Mouse (Mus musculus): ENCODE data around the gene Cavin3. TPM values are rescaled to one million over a fixed set of nuclear protein-coding genes. Genes with fewer than 3 reads are reported as not detected.

Gene Cavin3
- polyA plus RNA-seq, 1 experiment from 2014 or later = 79.9 TPM

DNA sequence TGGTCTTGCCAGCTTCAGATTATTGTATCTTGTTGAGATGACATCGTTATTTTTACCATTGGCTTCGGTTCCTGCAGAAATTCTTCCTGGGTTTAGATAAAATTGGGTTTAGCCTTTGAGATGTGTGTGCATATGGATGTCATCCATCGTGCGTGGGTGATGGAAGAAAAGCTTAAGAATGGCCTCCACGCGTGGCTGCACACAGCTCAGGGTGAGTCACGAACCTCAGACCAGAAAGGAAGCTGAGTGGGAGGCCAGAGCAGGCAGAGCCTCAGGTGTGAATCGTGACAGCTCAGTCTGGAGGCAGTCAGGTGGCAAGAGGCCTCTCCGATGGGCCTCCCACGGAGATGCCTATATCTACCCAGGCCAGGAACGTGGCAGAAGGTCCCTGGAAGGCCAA is 37.2 kb upstream of the Cavin3 start:
- no peaks in the 10 kb centered on the region for H3K36me3 ChIP-seq (ENCODE audit: control insufficient read depth, insufficient read depth)
- no peaks in the 10 kb centered on the region for H3K27me3 ChIP-seq (replicated peaks; ENCODE audit: control insufficient read depth, insufficient read depth, low read length)
- H3K4me2 ChIP-seq (replicated peaks; ENCODE audit: low read depth) = no peak overlapping the region
- no peak overlapping the region for H3K4me3 ChIP-seq (ENCODE audit: low read depth, low read length)
- no peak for ATAC-seq
- 76% methylated on average over 11 of the region's 11 CpGs for WGBS
- H3K9me3 ChIP-seq (ENCODE audit: control insufficient read depth) = no peaks in the 10 kb centered on the region
- no peak overlapping the region for H3K9ac ChIP-seq (ENCODE audit: low read depth, low read length)
- no peak for TF ChIP-seq CTCF (IDR thresholded peaks at IDR 0.05; ENCODE audit: low read depth)
- H3K4me1 ChIP-seq (replicated peaks; ENCODE audit: control insufficient read depth, insufficient read depth, low read length) = no peaks in the 10 kb centered on the region
- H3K27ac ChIP-seq (ENCODE audit: low read depth, low read length) = no peak overlapping the region

DNA sequence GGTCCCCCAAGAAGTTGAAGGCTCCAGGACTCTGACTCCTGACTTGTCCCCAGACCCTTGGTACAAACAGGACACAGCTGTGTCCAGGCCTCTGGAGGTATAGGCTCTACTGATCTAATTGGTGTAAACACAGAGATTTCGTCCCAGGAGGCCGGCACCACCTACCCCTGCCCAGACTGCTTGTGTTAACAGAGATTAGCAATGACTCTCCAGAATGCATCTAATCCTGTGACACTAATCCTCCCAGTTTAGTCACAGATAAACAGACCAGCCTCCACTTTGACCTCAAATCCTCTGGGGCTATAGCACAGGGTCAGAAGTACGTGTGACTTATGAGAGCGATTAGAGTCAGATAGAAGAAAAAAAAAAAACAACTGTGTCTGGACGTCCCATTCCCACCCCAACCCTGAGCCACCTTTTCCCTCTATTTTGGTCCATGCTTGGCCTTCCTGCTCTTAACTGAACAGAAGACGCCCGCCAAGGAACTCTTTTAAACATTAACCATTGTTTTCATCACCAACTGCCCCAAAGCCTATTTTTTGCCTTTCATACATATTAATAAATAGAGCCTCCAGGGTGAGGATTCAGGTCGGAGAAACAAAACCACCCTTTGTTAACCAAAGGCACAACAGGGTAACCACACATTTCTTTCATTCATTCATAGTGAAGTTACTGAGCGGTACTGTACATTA is 34.7 kb upstream of the Cavin3 start:
- Histone ChIP-seq H3K27ac (ENCODE audit: low read depth, low read length) (no peak overlapping the region), H3K4me3 (ENCODE audit: low read depth, low read length) (no peak overlapping the region), H3K36me3 (ENCODE audit: control insufficient read depth, insufficient read depth) (no peaks in the 10 kb centered on the region), H3K9me3 (ENCODE audit: control insufficient read depth) (no peaks in the 10 kb centered on the region), H3K4me1 (replicated peaks; ENCODE audit: control insufficient read depth, insufficient read depth, low read length) (no peaks in the 10 kb centered on the region), H3K27me3 (replicated peaks; ENCODE audit: control insufficient read depth, insufficient read depth, low read length) (no peaks in the 10 kb centered on the region), H3K4me2 (replicated peaks; ENCODE audit: low read depth) (no peak overlapping the region), H3K9ac (ENCODE audit: low read depth, low read length) (no peak overlapping the region)
- WGBS = 30% methylated on average over 9 of the region's 9 CpGs
- no peak for TF ChIP-seq CTCF (IDR thresholded peaks at IDR 0.05; ENCODE audit: low read depth)
- ATAC-seq = no peak

DNA sequence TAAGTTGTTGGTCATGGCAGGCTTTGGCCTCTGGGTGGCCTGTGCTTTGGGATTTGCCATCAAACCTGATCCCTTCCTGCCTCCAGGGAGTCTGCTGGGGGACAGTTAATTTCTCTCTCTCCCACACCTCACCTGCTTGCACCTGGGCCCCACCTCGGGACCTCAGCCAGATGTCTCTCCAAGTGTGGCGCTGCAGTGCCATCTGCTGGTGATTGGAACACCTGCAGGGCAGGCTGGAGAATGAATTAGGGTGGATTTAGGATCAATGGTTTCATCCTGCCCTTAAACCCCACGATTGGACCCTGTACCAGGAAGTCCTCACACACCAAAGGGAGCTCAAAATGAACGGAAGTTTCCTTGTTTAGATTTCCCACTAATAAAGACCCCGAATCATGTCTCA is 33.1 kb upstream of the Cavin3 start:
- no peaks in the 10 kb centered on the region for H3K36me3 ChIP-seq (ENCODE audit: control insufficient read depth, insufficient read depth)
- H3K9ac ChIP-seq (ENCODE audit: low read depth, low read length) = no peak overlapping the region
- no peaks in the 10 kb centered on the region for H3K9me3 ChIP-seq (ENCODE audit: control insufficient read depth)
- TF ChIP-seq CTCF (IDR thresholded peaks at IDR 0.05; ENCODE audit: low read depth) = peak; percentile 93
- 6% methylated on average over 5 of the region's 5 CpGs for WGBS
- H3K4me2 ChIP-seq (replicated peaks; ENCODE audit: low read depth) = no peak overlapping the region
- H3K4me1 ChIP-seq (replicated peaks; ENCODE audit: control insufficient read depth, insufficient read depth, low read length) = no peaks in the 10 kb centered on the region
- H3K4me3 ChIP-seq (ENCODE audit: low read depth, low read length) = no peak overlapping the region
- H3K27me3 ChIP-seq (replicated peaks; ENCODE audit: control insufficient read depth, insufficient read depth, low read length) = no peaks in the 10 kb centered on the region
- H3K27ac ChIP-seq (ENCODE audit: low read depth, low read length) = no peak overlapping the region
- ATAC-seq = peak; percentile 36; the same call in 1 of the 2 replicates

DNA sequence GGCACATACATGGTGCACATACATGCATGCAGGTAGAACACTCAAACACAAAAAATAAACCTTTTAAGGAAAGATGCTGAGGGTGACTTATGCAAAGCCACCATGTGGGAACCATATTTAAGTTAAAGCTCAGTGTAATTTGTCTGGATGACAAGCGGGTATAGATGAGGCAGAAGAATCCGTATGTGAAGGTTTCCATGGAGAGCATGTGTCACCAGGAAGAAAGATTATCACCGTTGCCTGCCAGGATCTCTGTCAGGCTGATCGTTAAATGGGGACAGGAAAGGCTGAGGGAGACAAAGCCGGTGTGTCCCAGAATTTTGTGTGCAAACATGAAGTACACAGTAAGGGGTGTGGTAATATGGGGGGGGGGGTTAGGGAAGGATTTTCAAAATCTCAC is 32.5 kb upstream of the Cavin3 start:
- Histone ChIP-seq H3K27me3 (replicated peaks; ENCODE audit: control insufficient read depth, insufficient read depth, low read length) (no peaks in the 10 kb centered on the region), H3K36me3 (ENCODE audit: control insufficient read depth, insufficient read depth) (no peaks in the 10 kb centered on the region), H3K9ac (ENCODE audit: low read depth, low read length) (no peak overlapping the region), H3K27ac (ENCODE audit: low read depth, low read length) (no peak overlapping the region), H3K4me1 (replicated peaks; ENCODE audit: control insufficient read depth, insufficient read depth, low read length) (no peaks in the 10 kb centered on the region), H3K4me3 (ENCODE audit: low read depth, low read length) (no peak overlapping the region), H3K9me3 (ENCODE audit: control insufficient read depth) (no peaks in the 10 kb centered on the region), H3K4me2 (replicated peaks; ENCODE audit: low read depth) (no peak overlapping the region)
- no peak for TF ChIP-seq CTCF (IDR thresholded peaks at IDR 0.05; ENCODE audit: low read depth)
- ATAC-seq = no peak
- WGBS = 29% methylated on average over 5 of the region's 5 CpGs

DNA sequence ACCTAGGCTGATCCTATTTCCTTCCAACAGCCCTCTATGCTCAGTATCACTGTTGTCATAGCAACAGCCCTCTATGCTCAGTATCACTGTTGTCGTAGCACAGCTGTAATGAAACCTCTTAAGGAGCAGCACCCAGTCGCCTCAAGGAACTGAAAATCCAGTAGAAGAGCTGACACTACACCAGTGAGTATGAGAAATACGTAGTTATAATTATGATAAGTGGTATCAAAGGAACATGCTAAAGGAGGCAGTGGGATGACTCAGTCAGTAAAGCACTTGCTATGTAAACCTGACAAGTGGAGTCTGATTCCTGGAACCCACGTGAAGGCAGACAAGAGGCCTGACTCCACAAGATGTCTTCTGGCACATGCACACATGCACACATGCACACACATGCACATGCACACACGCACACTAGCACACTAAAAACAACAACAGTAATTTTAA is 31.8 kb upstream of the Cavin3 start:
- Histone ChIP-seq H3K4me3 (ENCODE audit: low read depth, low read length) (no peak overlapping the region), H3K27ac (ENCODE audit: low read depth, low read length) (no peak overlapping the region), H3K4me1 (replicated peaks; ENCODE audit: control insufficient read depth, insufficient read depth, low read length) (no peaks in the 10 kb centered on the region), H3K36me3 (ENCODE audit: control insufficient read depth, insufficient read depth) (no peaks in the 10 kb centered on the region), H3K9me3 (ENCODE audit: control insufficient read depth) (no peaks in the 10 kb centered on the region), H3K27me3 (replicated peaks; ENCODE audit: control insufficient read depth, insufficient read depth, low read length) (no peaks in the 10 kb centered on the region), H3K4me2 (replicated peaks; ENCODE audit: low read depth) (no peak overlapping the region), H3K9ac (ENCODE audit: low read depth, low read length) (no peak overlapping the region)
- TF ChIP-seq CTCF (IDR thresholded peaks at IDR 0.05; ENCODE audit: low read depth) = no peak
- ATAC-seq = no peak
- WGBS = 53% methylated on average over 5 of the region's 5 CpGs

DNA sequence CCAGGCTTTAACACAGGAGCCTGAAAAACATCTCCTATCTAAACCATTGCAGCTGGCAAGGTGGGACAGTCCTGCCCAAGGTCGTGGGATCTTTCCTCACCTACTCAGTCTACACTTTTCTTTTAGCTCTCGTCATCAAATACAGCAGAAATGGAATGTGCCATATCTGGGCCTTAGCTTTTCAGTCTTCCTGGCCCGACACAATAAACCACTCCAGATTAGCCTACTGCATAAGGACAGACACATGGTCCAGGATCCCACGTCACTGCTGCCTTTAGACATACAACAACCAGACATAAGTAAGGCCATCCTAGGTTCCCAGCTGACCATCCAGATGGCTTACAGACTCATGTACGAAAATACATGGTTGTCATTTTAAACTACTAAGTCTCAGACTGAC is 28.0 kb upstream of the Cavin3 start:
- TF ChIP-seq CTCF (IDR thresholded peaks at IDR 0.05; ENCODE audit: low read depth) = no peak
- WGBS = 76% methylated on average over 5 of the region's 5 CpGs
- Histone ChIP-seq H3K27ac (ENCODE audit: low read depth, low read length) (no peak overlapping the region), H3K4me2 (replicated peaks; ENCODE audit: low read depth) (no peak overlapping the region), H3K4me3 (ENCODE audit: low read depth, low read length) (no peak overlapping the region), H3K36me3 (ENCODE audit: control insufficient read depth, insufficient read depth) (no peaks in the 10 kb centered on the region), H3K27me3 (replicated peaks; ENCODE audit: control insufficient read depth, insufficient read depth, low read length) (no peaks in the 10 kb centered on the region), H3K4me1 (replicated peaks; ENCODE audit: control insufficient read depth, insufficient read depth, low read length) (no peaks in the 10 kb centered on the region), H3K9me3 (ENCODE audit: control insufficient read depth) (no peaks in the 10 kb centered on the region), H3K9ac (ENCODE audit: low read depth, low read length) (no peak overlapping the region)
- no peak for ATAC-seq

Measured in intestine, postnatal 0 days (tissue).